Comparison of ENCODE assay signal across 8 mouse cellular contexts in the genomic region with DNA sequence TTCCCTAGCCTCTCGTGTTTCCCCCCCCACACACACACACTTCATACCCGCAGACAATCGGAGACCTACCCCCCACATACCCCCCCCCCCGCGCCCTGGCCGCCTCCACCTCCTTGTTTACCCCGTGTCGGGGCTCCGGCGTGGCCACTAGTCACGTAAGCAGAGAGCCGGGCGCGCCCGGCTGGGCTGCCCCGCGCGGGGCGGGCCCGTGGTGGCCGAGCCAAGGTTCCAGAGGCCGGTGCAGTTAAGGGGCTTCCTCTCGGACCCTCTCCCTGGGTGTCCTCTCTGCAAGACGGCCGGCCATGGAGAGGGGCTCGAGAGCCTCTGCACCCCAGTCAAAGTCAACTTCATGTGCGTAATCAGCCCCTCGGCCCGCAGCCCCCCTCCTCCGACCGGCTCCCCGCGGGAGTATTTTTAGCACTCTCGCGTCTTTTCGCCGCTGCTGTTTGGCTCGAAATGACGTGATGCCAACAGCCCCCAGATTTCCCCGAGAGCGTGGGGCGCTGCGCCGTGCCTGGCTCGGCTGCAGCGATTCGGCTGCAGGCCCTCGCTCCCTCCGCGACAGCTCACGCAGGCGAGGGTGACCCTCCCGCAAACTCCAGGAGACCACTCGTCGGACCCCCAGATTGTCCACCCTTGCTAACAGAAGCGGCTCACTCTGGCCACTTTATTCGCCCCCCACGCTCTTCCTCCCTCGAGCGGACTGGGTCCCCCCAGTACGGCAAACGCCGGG. TPM values are rescaled to one million over a fixed set of nuclear protein-coding genes. Genes with fewer than 3 reads are reported as not detected.
A peak's percentile ranks its signal among the peaks of the same experiment; 100 is the strongest.
DNase-seq lines count a peak whose midpoint lies in the region; ATAC-seq and TF ChIP-seq lines count a peak whose summit lies in the region.

No protein-coding gene starts in this region.

- H3K27me3 ChIP-seq in midbrain, embryonic 10.5 days (ENCODE audit: low read depth, poor library complexity, severe bottlenecking): no peaks in the 10 kb centered on the region

- peak; percentile 51; the same call in 1 of the 2 replicates for TF ChIP-seq POLR2A in cortical plate, adult 2 months (IDR thresholded peaks at IDR 0.05; ENCODE audit: extremely low read depth, insufficient read depth, low read length)

- no peaks in the 10 kb centered on the region for H3K36me3 ChIP-seq in midbrain, embryonic 10.5 days

- under 1% methylated on average over 57 of the region's 63 CpGs for WGBS in midbrain, embryonic 10.5 days

- intact Hi-C loops in gastrocnemius, postnatal 14 days (cut with DNase I; ENCODE audit: low total_unique reads): no loop called here
- intact Hi-C loops in left cerebral cortex, postnatal 25 days (cut with DNase I): loop anchor here (1.0 to 2.0 kb wide), 4 partner anchors 16 to 304 kb away; no protein-coding TSS in a partner anchor

- H3K27ac ChIP-seq in cortical plate, adult 2 months (ENCODE audit: insufficient read depth, low read length): peak overlapping the region; percentile 98
- peak overlapping the region; percentile 97 for H3K27ac ChIP-seq in midbrain, embryonic 10.5 days (replicated peaks)

- H3K4me3 ChIP-seq in cortical plate, adult 2 months (ENCODE audit: insufficient read depth, low read length): peak overlapping the region; percentile 98
- peak overlapping the region; percentile 89 for H3K4me3 ChIP-seq in midbrain, embryonic 10.5 days

- ATAC-seq in inflammation-experienced regulatory T-cells, adult 6 months: peak; percentile 51

- peak; percentile 80 for DNase-seq in adipocyte (ENCODE audit: low spot score)
- DNase-seq in gastrocnemius, postnatal 14 days: peak; percentile 79
- peak; percentile 81 to 90 for DNase-seq in left cerebral cortex, postnatal 25 days (ENCODE audit: low spot score in 2 of 2)
- peak; percentile 76 for DNase-seq in midbrain, embryonic 10.5 days (ENCODE audit: low spot score)
- DNase-seq in right cerebral cortex, postnatal 4 days: peak; percentile 77
- peak; percentile 40 for DNase-seq in yolk sac, embryonic 10.5 days (ENCODE audit: low spot score)

- peaks cover 3% of the 10 kb centered on the region for H3K4me1 ChIP-seq in cortical plate, adult 2 months (ENCODE audit: control insufficient read depth, insufficient read depth, low read length)
- H3K4me1 ChIP-seq in midbrain, embryonic 10.5 days: peaks cover 34% of the 10 kb centered on the region

- TF ChIP-seq CTCF in cortical plate, adult 2 months (IDR thresholded peaks at IDR 0.05; ENCODE audit: extremely low read depth, insufficient read depth, low read length): no peak

- H3K9me3 ChIP-seq in midbrain, embryonic 10.5 days (replicated peaks): no peaks in the 10 kb centered on the region

RNA-seq across cellular contexts. Expression of gene Mxi1, which starts 2.8 kb away (rescaled TPM):
- polyA plus RNA-seq in cortical plate, adult 2 months (2012; rRNA removed): 81.0 and 82.8 TPM in 2 replicates
- total RNA-seq in gastrocnemius, postnatal 14 days (2021): 10 to 100 TPM; 30.5 to 31.5 TPM
- polyA plus RNA-seq in inflammation-experienced regulatory T-cells, adult 6 months (2017; shearing (Covaris generic)): 1 to 10 TPM; 4.3 to 5.9 (median 4.6) TPM
- total RNA-seq in left cerebral cortex, postnatal 25 days (2021): 10 to 100 TPM; 84.1 to 84.2 TPM
- polyA plus RNA-seq in midbrain, embryonic 10.5 days (2016; fragmentation: Nextera tagmentation; extraction: Ambion mirVana): 19.7 and 28.5 TPM in 2 replicates

RNA-seq across cellular contexts. Expression of gene Gm10197, which starts 58.4 kb away (rescaled TPM):
- polyA plus RNA-seq in cortical plate, adult 2 months (2012; rRNA removed): not detected in 2 replicates
- total RNA-seq in gastrocnemius, postnatal 14 days (2021): not detected
- polyA plus RNA-seq in inflammation-experienced regulatory T-cells, adult 6 months (2017; shearing (Covaris generic)): not detected
- total RNA-seq in left cerebral cortex, postnatal 25 days (2021): not detected
- polyA plus RNA-seq in midbrain, embryonic 10.5 days (2016; fragmentation: Nextera tagmentation; extraction: Ambion mirVana): 2.1 and 4.3 TPM in 2 replicates

Comparison
In these comparisons a context has a peak if more than half of its experiments do, and no peak if none do; other contexts are left out.
1. Peak in every context shown above with its lines: DNase-seq, ATAC-seq, H3K4me3 ChIP-seq and H3K27ac ChIP-seq.